Mouse (Mus musculus): Measurements from ENCODE around the gene Clhc1.
"Not testable (repeated sequence)": the region's sequence is repeated elsewhere in the genome, so short reads cannot be mapped to it uniquely, and the experiment has no call there.

Gene Clhc1

DNA sequence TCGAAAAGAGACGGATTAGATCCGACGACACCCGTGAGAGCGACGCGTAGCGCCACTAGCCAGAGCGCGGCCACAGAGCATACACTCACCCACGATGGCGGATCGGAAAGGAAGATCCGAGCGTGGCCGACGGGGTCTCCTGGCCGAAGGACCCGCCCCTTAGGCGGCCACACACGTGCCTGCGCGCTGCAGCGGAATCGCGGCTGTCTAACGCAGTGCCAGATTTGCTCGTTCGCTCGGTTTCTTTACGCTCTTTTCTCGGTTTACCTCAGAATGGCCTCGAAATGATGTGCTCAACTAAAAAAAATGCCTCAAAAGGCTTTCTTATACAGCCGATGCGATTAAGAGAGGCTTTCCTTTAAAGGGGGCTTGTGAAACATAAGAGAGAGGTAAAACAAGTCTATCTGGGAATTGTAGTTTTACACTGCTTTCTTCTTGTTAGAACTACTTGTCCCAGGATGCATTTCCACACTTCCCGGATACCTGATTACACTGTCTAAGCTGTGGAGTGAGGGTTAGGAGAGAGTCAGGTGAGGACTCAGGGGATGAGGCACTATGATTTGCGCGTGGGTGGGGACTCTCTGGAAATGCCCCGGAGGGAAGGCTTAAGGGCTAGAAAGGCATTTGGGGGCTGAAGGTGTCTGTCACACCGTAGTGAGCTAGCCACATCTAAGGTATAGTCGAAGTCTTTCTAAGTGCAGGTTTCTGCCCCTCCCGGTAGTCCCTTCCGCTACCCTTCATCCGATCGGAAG, at the start of gene Clhc1, which contains the start of gene Rps27a:
Gene Clhc1 (plus strand): TSS at position 199 of the 752 bp plus-strand sequence.
Gene Rps27a (minus strand): TSS at position 358 of the 752 bp plus-strand sequence.
- peak; percentile 91 for DNase-seq

DNA sequence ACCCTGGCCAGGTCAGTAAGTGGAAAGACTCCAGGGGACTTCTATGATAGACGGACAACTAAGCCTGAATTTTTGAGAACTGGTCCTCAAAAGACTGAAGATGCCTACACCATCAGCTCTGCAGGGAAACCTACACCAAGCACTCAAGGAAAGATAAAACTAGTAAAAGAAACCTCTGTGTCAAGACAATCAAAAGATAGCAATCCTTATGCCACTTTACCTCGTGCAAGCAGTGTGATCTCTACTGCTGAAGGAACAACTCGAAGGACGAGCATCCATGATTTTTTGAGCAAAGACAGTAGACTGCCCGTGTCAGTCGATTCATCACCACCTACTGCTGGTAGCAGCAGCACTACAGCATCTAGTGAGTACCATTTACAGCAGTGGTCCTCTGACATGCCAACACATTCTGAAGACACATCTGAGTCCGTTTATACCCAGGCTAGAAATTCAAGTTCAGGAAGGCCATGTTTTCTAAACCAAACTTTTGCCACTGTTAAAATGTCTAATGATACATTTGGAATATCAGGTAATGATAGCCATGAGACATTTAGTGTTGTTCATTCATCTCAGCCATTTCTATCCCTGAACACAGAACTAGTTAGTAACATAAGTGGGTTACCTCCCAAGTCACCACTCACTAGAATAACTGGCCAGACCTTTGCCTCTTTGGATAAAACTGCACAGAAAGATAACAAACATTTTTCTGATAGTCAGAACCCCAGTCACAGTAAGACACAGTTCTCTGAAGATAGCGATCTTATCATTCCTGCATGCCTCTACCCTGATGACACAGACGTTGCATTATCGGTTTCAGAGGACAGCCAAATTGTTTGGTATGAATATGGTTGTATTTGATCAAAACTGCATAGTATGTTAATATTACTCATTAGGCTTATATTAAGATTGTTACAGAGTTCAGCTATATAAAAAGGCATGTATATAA, 43.5 kb upstream of the Clhc1 start:
- no peak for DNase-seq

DNA sequence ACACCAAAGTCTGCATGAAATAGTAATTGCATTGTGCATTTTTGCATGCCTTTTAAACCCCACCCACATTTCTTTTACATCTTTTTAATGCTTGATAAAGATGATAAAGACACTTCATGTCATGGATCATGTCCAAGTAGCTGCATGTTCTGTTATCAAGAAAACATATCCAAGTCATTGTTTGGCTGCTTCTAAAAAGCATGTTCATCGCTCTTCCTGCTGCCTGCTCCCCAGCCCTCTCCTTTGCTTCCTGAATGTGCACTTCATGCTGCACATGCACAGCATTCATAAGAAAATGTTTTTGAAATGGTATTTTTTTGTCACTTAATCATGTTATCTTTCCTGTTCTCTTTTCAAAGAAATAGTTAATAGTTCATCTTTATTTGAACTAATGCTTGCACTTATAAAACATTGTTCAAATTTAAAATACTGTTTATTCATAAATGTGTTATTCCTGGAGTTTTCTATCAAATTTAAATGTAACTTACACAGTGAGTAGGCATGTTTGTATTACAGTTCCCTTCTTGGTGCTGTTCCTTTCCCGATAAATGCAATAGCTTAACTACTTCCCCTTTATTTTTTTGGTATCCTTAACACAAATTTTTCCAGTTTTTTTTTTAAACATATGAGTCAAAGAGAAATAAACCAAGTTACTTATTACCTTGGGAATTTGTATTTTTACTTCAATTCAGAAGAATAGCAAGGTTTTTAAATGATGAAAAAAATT, 42.7 kb upstream of the Clhc1 start:
- no peak for DNase-seq

DNA sequence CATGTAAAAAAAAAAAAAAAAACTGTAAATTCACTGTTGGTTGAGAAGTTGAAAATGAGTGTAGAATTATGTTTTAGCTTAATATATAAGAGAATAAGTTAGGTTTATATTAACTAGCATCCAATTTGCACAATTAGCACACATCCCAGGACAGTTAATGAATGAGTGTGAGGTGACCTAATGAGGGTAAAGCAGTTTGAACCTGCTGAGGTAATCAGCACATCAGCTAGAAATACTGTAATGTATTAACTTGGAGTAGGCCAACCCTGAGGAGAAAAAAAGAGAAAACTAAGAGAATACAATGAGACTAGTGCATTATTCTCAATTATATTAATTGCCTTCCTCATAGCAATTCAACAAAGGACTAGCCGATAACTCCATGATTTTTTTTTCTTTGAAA, 38.3 kb upstream of the Clhc1 start:
- DNase-seq: no peak

- DNase-seq: no peak
Measured at GRCm38 (mm10) chr11:29512818-29513535, 34.8 kb upstream of the Clhc1 start.

DNA sequence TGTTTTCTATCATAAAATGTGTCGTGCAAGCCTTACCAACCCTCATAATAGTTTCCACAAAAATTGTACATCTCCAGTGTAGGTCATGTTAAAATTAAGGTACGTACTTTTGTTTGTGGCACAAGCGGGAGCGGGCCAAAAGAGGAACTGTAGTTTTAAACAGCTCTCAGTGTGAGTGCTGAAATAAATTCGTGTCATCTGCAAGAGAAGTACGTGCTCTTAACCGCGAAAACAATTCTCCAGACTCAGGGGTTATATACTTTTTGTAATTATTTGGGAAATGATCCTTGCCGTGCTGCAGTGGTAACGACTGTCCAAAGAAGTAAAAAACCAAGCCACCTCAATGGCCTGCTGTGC, 33.4 kb upstream of the Clhc1 start:
- no peak for DNase-seq

DNA sequence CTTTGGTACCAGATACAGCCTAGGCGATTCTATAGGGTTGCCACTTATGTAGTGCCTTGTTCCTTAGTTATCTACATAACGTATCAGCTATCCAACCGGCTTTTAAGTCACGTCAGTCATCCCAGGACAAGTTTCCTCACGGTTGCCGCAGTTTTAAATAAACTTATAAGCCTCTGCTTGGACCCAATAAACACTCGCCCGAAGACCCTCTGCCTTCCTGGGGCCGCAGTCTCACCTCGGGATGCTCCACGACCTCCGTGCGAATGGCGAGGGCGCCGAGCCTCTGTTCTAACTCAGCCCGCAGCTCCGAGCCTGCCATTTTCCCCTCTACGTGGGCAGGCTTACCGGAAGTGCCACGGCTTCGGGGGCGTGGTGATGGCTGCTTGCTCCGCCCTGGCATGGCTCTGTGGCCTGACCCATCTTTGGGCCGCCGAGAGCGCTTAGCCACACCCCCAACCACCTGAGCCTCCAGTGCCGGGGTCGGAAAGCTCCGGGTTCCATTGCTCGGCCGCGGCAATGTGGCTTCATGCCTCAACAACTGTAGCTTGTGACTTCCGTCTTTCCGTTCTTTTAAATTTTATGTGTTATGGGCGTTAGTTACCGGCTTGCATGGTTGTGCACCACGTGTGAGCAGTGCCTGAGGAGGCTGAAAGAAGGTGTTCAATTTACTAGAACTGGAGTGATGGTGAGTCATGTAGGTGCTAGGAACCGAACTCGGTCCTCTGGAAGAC, 32.9 kb upstream of the Clhc1 start, which contains the start of gene Prorsd1:
Gene Prorsd1 (minus strand): TSS at position 352 of the 731 bp plus-strand sequence.
- DNase-seq: peak; percentile 82

DNA sequence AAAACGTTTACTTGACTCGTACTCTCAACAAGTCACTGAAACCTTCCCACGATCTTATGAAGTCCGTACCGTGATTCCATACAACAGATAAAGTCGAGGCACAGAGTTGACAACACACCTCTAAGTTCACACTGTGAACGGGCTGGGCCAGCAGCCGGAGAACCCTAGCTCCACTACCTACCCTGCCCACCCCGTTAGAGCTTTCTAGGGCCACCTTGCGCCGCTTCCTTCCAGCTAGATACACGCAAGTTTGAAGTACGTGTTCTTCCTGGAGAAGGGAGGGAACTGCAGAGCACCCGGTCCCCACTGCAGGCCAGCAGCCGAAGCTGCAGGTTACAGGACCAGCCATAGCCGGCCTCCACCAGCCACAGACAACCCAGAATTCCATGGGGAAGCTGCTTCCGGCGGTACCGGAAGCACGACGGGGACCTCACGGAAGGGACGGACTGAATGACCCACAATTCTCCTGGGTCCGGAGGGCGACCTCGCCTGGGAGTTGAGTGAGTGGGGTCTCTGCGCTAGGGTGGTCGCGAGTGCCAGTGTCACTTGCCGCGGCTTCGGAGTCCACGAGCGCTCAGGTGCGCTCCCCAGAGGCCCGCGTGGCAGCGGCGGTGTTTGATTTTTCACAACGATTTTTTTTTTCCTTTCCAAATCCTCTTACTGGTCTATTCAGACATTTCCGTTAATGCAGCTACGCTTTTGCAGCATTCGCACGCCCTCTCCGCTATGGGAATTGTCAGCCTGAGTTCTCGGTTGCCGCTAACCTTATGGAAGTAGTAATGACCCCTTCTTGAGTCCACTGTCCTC, 21.6 kb upstream of the Clhc1 start, which contains the start of gene Mtif2:
Gene Mtif2 (plus strand): TSS at position 421 of the 807 bp plus-strand sequence.
- DNase-seq: peak; percentile 67

DNA sequence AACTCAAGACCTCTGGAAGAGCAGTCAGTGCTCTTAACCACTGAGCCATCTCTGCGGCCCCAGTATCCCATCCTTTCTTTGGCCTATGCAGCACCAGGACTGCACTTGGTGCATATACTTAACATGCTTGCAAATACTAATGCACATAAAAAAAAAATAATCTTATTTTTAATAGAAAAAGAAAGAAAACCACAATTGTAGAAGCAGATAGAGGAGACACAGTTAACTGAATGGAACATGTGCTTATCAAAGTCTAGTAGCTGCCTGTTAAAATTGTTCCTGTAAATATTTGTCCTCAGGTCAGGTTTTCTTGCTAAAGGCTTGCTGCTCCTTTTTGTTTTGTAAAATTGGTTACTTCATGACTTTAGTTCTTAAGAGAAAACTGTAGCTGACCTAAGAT, 9.5 kb upstream of the Clhc1 start:
- no peak for DNase-seq

DNA sequence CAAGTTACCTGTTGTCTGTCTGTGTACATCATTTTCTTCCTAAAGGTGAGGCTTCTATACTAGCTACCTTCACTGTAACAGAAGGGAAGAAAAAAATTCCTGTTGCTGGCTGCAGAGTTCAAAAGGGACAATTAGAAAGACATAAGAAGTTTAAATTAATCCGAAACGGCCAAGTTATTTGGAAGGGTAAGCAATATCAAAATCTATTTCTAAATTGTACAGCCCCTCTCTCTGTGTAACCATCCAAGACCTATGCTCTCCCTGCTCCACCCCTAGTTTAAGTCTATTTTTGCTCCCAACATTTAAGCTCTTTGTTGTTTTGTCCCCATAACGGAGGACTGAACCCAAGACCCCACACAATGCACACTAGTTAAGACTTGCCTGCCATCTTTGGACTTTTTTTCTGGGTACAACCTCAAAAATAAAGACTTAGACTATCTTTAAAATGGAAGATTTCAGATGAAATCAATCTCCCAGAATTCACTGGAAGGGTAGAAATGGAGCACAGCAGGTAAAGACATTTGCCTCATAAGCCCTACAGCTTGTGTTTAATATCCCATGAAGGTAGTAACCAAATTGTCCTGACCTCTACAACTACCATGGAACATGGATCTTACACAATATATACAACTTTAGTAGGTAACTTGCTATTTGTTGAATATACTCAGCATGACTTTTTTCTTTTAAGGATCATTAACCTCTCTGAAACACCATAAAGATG, 3.4 kb upstream of the Clhc1 start:
- no peak for DNase-seq

GRCm38 (mm10) chr11:29545150-29545752, 2.5 kb upstream of the Clhc1 start:
- not testable (repeated sequence) for DNase-seq

- not testable (repeated sequence) for DNase-seq
Measured at GRCm38 (mm10) chr11:29546297-29546696, 1.5 kb upstream of the Clhc1 start.

- DNase-seq: no peak
Measured at GRCm38 (mm10) chr11:29546762-29547161, 988 bp upstream of the Clhc1 start.

DNA sequence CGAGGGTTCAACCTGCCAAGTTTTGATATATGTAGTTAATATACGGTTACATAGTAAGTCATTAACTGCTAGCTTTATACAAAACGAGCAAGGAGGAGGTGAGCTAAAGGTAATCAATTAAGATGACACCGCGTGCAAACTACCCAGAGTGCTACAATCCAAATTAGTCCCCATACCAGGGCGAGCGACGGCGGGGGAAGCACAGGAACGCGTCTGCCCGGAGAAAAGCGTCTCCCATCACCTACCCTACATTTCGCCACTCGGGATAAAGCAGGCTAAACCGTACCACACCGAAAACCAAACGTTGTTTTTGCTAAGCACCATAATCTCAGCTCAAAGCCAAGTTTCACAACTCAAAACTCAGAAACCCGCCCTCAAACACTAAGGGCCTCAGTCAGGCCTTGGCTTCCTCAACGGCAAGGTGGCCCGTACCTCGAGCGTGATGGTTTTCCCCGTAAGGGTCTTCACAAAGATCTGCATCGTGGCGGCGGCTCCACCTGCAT, 450 bp upstream of the Clhc1 start:
- no peak for DNase-seq

- DNase-seq: no peak
Measured at GRCm38 (mm10) chr11:29548504-29549424, 1.0 kb downstream of the Clhc1 start.

DNA sequence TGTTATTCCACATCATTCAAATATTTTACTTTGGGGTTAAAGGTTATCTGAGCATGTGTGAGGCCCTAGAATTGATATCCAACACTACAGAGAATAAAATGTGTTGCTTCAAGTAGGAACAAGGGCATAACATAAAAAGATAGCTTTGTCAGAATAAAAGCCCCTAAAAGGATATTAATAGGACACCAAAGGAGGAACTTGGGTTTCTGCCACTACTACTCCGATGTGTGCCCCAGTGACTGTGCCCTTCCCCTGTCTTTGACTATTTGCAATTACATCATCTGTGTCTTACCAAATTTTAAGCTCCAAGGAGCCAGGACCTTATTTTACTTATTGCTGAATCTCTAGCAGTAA, 1.7 kb downstream of the Clhc1 start:
- no peak for DNase-seq

DNA sequence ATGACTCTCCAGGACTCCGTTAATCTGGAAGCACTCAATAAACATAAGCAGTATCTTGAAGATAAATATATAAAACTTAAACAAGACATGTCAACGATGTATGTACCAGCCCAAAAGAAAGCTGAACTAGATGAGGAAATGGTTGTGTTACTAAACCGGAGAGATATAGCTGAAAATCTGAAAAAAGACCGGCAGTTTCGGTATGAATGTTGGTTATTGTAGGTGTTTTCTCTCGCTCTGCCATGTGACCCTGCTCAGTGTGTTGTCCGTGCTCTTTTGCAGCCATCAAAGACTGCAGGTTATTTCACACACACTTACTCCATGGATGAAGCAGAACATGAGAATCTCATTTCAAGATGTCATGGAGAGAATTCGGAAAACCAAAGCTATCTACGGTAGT, 12.7 kb downstream of the Clhc1 start:
- no peak for DNase-seq

- no peak for DNase-seq
Measured at GRCm38 (mm10) chr11:29560990-29561389, 13.2 kb downstream of the Clhc1 start.

Measured in layer of hippocampus, adult 9-11 months (tissue).